ENCODE assay signal across 24 mouse cellular contexts in genomic region chr9:62901736-62902135, GRCm38 (mm10). TPM values are rescaled to one million over a fixed set of nuclear protein-coding genes. Genes with fewer than 3 reads are reported as not detected.
DNase-seq lines count a peak whose midpoint lies in the region; ATAC-seq lines count a peak whose summit lies in the region.
"Had no signal": no experiment of that assay in that cellular context is flagged by ENCODE, and none has a peak within 500 bp of the region (broad histone marks: within the 10 kb centered on the region; RNA-seq: fewer than 3 reads in every experiment).

No protein-coding gene starts in this region.

- WGBS in hindbrain, embryonic 11.5 days: 81% methylated on average over 2 of the region's 2 CpGs
- 81% methylated on average over 2 of the region's 2 CpGs for WGBS in hindbrain, embryonic 16.5 days

- H3K36me3 ChIP-seq in hindbrain, embryonic 11.5 days (ENCODE audit: control insufficient read depth, insufficient read depth, low read length): no peaks in the 10 kb centered on the region
- H3K36me3 ChIP-seq in hindbrain, embryonic 16.5 days (ENCODE audit: control insufficient read depth, insufficient read depth, low read length): no peaks in the 10 kb centered on the region; the same call in 1 of the 2 replicates

- H3K9me3 ChIP-seq in hindbrain, embryonic 11.5 days (ENCODE audit: control insufficient read depth, low read length): no peaks in the 10 kb centered on the region
- H3K9me3 ChIP-seq in hindbrain, embryonic 16.5 days (ENCODE audit: control insufficient read depth, low read length): no peaks in the 10 kb centered on the region
- H3K9me3 ChIP-seq: embryonic facial prominence, embryonic 13.5 days; forebrain, embryonic 15.5 days; heart, embryonic 12.5 days; hindbrain, embryonic 15.5 days had no signal

- H3K4me2 ChIP-seq in hindbrain, embryonic 11.5 days (replicated peaks; ENCODE audit: low read depth, low read length): no peak overlapping the region
- H3K4me2 ChIP-seq in hindbrain, embryonic 16.5 days (ENCODE audit: low read length): no peak overlapping the region
- H3K4me2 ChIP-seq: embryonic facial prominence, embryonic 13.5 days; forebrain, embryonic 15.5 days; heart, embryonic 12.5 days; hindbrain, embryonic 15.5 days had no signal

- peak; percentile 31 for DNase-seq in embryo, embryonic 10 days (ENCODE audit: low spot score)
- no peak for DNase-seq in embryo, embryonic 9.5 days (ENCODE audit: extremely low spot score)
- peak; percentile 28 for DNase-seq in hindbrain, embryonic 11.5 days (ENCODE audit: low spot score)
- DNase-seq in retina, postnatal 1 day: peak; percentile 10
- DNase-seq in retina, embryonic 14.5 days (ENCODE audit: low spot score): no peak
- peak; percentile 23 for DNase-seq in mesoderm, embryonic 11.5 days (ENCODE audit: low read depth, low spot score)
- DNase-seq in testis, postnatal 14 days (ENCODE audit: low spot score): no peak
- DNase-seq: adrenal gland, adult 8-10 months; adrenal gland, postnatal 36 days; B cell, adult 2 months; cerebellum, adult 11 months; cerebellum, adult 8-10 months; cerebellum, postnatal 14 days; gastrocnemius, postnatal 10 days; heart, adult 2 months had no signal

- no peak overlapping the region for H3K27ac ChIP-seq in hindbrain, embryonic 11.5 days (ENCODE audit: low read depth, low read length)
- no peak overlapping the region for H3K27ac ChIP-seq in hindbrain, embryonic 16.5 days (ENCODE audit: low read depth, low read length)
- H3K27ac ChIP-seq: embryonic facial prominence, embryonic 13.5 days; forebrain, embryonic 15.5 days; heart, adult 2 months; hindbrain, embryonic 10.5 days; hindbrain, embryonic 15.5 days had no signal

- no peak overlapping the region for H3K4me3 ChIP-seq in hindbrain, embryonic 11.5 days (ENCODE audit: low read depth, low read length)
- H3K4me3 ChIP-seq in hindbrain, embryonic 16.5 days (ENCODE audit: low read length): no peak overlapping the region
- H3K4me3 ChIP-seq: embryonic facial prominence, embryonic 13.5 days; forebrain, embryonic 15.5 days; heart, adult 2 months; heart, embryonic 12.5 days; hindbrain, embryonic 10.5 days; hindbrain, embryonic 15.5 days had no signal

- H3K9ac ChIP-seq in hindbrain, embryonic 11.5 days (ENCODE audit: low read depth, low read length): no peak overlapping the region
- no peak overlapping the region for H3K9ac ChIP-seq in hindbrain, embryonic 16.5 days (ENCODE audit: low read depth, low read length)
- H3K9ac ChIP-seq: embryonic facial prominence, embryonic 13.5 days; forebrain, embryonic 15.5 days; heart, embryonic 12.5 days; hindbrain, embryonic 15.5 days had no signal

- no peak for ATAC-seq in hindbrain, embryonic 11.5 days (ENCODE audit: low FRiP score)
- no peak for ATAC-seq in hindbrain, embryonic 16.5 days
- ATAC-seq: CD4-positive, CD25-positive, alpha-beta regulatory T cell, adult 4 months; forebrain, embryonic 15.5 days; inflammation-experienced regulatory T-cells, adult 6 months; intestine, postnatal 0 days had no signal

- H3K27me3 ChIP-seq in hindbrain, embryonic 11.5 days (ENCODE audit: control insufficient read depth, insufficient read depth, low read length): no peaks in the 10 kb centered on the region
- H3K27me3 ChIP-seq in hindbrain, embryonic 16.5 days (replicated peaks; ENCODE audit: control insufficient read depth, insufficient read depth, low read length): no peaks in the 10 kb centered on the region
- H3K27me3 ChIP-seq: embryonic facial prominence, embryonic 13.5 days; forebrain, embryonic 15.5 days; heart, embryonic 12.5 days; hindbrain, embryonic 15.5 days had no signal

- no peaks in the 10 kb centered on the region for H3K4me1 ChIP-seq in hindbrain, embryonic 11.5 days (replicated peaks; ENCODE audit: control insufficient read depth, insufficient read depth, low read length)
- no peaks in the 10 kb centered on the region for H3K4me1 ChIP-seq in hindbrain, embryonic 16.5 days (ENCODE audit: control insufficient read depth, insufficient read depth, low read depth, low read length)
- H3K4me1 ChIP-seq: embryonic facial prominence, embryonic 13.5 days; forebrain, embryonic 15.5 days; heart, embryonic 12.5 days; hindbrain, embryonic 15.5 days had no signal

RNA-seq across cellular contexts. Expression of gene Calml4, which starts 43.9 kb away (rescaled TPM):
- 4.5 and 7.5 TPM in 2 replicates for polyA plus RNA-seq in hindbrain, embryonic 11.5 days (2014; fragmentation: Nextera tagmentation; extraction: Ambion mirVana)
- polyA plus RNA-seq in hindbrain, embryonic 16.5 days (2015; fragmentation: Nextera tagmentation; extraction: Ambion mirVana): 22.8 and 23.5 TPM in 2 replicates

Comparison
In these comparisons a context has a peak if more than half of its experiments do, and no peak if none do; other contexts are left out.
1. DNase-seq: peak in embryo, embryonic 10 days (single experiment), hindbrain, embryonic 11.5 days (single experiment), retina, postnatal 1 day (single experiment) and mesoderm, embryonic 11.5 days (single experiment); none in embryo, embryonic 9.5 days (single experiment), retina, embryonic 14.5 days (single experiment) and testis, postnatal 14 days (single experiment).